Mouse (Mus musculus): Measurements from ENCODE around the gene Sfta2. TPM values are rescaled to one million over a fixed set of nuclear protein-coding genes. Genes with fewer than 3 reads are reported as not detected.

Sfta2 gene
- polyA plus RNA-seq, 1 experiment from 2014 or later, result 25.2 TPM

GRCm38 (mm10) chr17:35689936-35690645 lies 88.7 kb downstream of the Sfta2 start:
- H3K9ac ChIP-seq (replicated peaks; ENCODE audit: low read depth, low read length), result no peak overlapping the region
- no peaks in the 10 kb centered on the region for H3K27me3 ChIP-seq (ENCODE audit: control insufficient read depth, insufficient read depth, low read length)
- H3K4me1 ChIP-seq (ENCODE audit: control insufficient read depth, insufficient read depth, low read length), result no peaks in the 10 kb centered on the region
- H3K9me3 ChIP-seq (ENCODE audit: control insufficient read depth, low read depth, low read length), result no peaks in the 10 kb centered on the region
- peaks cover 87% of the 10 kb centered on the region for H3K36me3 ChIP-seq (ENCODE audit: control insufficient read depth, insufficient read depth, low read length)
- WGBS, result 87% methylated on average over 18 of the region's 18 CpGs
- no peak for ATAC-seq (ENCODE audit: insufficient number of reproducible peaks, insufficient read depth, low FRiP score, low read depth)
- H3K4me3 ChIP-seq (ENCODE audit: low read depth, low read length), result no peak overlapping the region
- H3K27ac ChIP-seq (ENCODE audit: low read length), result no peak overlapping the region
- no peak overlapping the region for H3K4me2 ChIP-seq (replicated peaks; ENCODE audit: low read depth, low read length)

- H3K4me1 ChIP-seq (ENCODE audit: control insufficient read depth, insufficient read depth, low read length), result peaks cover 3% of the 10 kb centered on the region; the same call in 1 of the 2 replicates
- H3K27me3 ChIP-seq (ENCODE audit: control insufficient read depth, insufficient read depth, low read length), result no peaks in the 10 kb centered on the region
- no peak overlapping the region for H3K4me2 ChIP-seq (replicated peaks; ENCODE audit: low read depth, low read length)
- H3K4me3 ChIP-seq (ENCODE audit: low read depth, low read length), result no peak overlapping the region
- H3K36me3 ChIP-seq (ENCODE audit: control insufficient read depth, insufficient read depth, low read length), result peaks cover 70% of the 10 kb centered on the region
- ATAC-seq (ENCODE audit: insufficient number of reproducible peaks, insufficient read depth, low FRiP score, low read depth), result no peak
- no peak overlapping the region for H3K9ac ChIP-seq (replicated peaks; ENCODE audit: low read depth, low read length)
- H3K9me3 ChIP-seq (ENCODE audit: control insufficient read depth, low read depth, low read length), result no peaks in the 10 kb centered on the region
- H3K27ac ChIP-seq (ENCODE audit: low read length), result no peak overlapping the region
- 84% methylated on average over 4 of the region's 4 CpGs for WGBS
Observed at GRCm38 (mm10) chr17:35691811-35692210, 90.5 kb downstream of the Sfta2 start.

- 78% methylated on average over 4 of the region's 4 CpGs for WGBS
- H3K27me3 ChIP-seq (ENCODE audit: control insufficient read depth, insufficient read depth, low read length), result no peaks in the 10 kb centered on the region
- H3K4me3 ChIP-seq (ENCODE audit: low read depth, low read length), result no peak overlapping the region
- ATAC-seq (ENCODE audit: insufficient number of reproducible peaks, insufficient read depth, low FRiP score, low read depth), result no peak
- no peak overlapping the region for H3K27ac ChIP-seq (ENCODE audit: low read length)
- peaks cover 64% of the 10 kb centered on the region for H3K36me3 ChIP-seq (ENCODE audit: control insufficient read depth, insufficient read depth, low read length)
- H3K9ac ChIP-seq (replicated peaks; ENCODE audit: low read depth, low read length), result no peak overlapping the region
- H3K9me3 ChIP-seq (ENCODE audit: control insufficient read depth, low read depth, low read length), result no peaks in the 10 kb centered on the region
- peaks cover 9% of the 10 kb centered on the region for H3K4me1 ChIP-seq (ENCODE audit: control insufficient read depth, insufficient read depth, low read length)
- no peak overlapping the region for H3K4me2 ChIP-seq (replicated peaks; ENCODE audit: low read depth, low read length)
Observed at GRCm38 (mm10) chr17:35692368-35692767, 91.0 kb downstream of the Sfta2 start.

- Histone ChIP-seq H3K9me3 (ENCODE audit: control insufficient read depth, low read depth, low read length) (no peaks in the 10 kb centered on the region), H3K9ac (replicated peaks; ENCODE audit: low read depth, low read length) (no peak overlapping the region), H3K4me2 (replicated peaks; ENCODE audit: low read depth, low read length) (no peak overlapping the region), H3K27me3 (ENCODE audit: control insufficient read depth, insufficient read depth, low read length) (no peaks in the 10 kb centered on the region), H3K36me3 (ENCODE audit: control insufficient read depth, insufficient read depth, low read length) (peaks cover 49% of the 10 kb centered on the region), H3K4me3 (ENCODE audit: low read depth, low read length) (no peak overlapping the region), H3K4me1 (ENCODE audit: control insufficient read depth, insufficient read depth, low read length) (peaks cover 22% of the 10 kb centered on the region), H3K27ac (ENCODE audit: low read length) (no peak overlapping the region)
- ATAC-seq (ENCODE audit: insufficient number of reproducible peaks, insufficient read depth, low FRiP score, low read depth), result no peak
- WGBS, result 87% methylated on average over 5 of the region's 5 CpGs
Observed at GRCm38 (mm10) chr17:35693906-35694305, 92.6 kb downstream of the Sfta2 start.

GRCm38 (mm10) chr17:35695289-35695688 lies 93.9 kb downstream of the Sfta2 start:
- Histone ChIP-seq H3K4me2 (replicated peaks; ENCODE audit: low read depth, low read length) (no peak overlapping the region), H3K9me3 (ENCODE audit: control insufficient read depth, low read depth, low read length) (no peaks in the 10 kb centered on the region), H3K27ac (ENCODE audit: low read length) (no peak overlapping the region), H3K4me3 (ENCODE audit: low read depth, low read length) (no peak overlapping the region), H3K4me1 (ENCODE audit: control insufficient read depth, insufficient read depth, low read length) (peaks cover 29% of the 10 kb centered on the region), H3K36me3 (ENCODE audit: control insufficient read depth, insufficient read depth, low read length) (peaks cover 35% of the 10 kb centered on the region), H3K9ac (replicated peaks; ENCODE audit: low read depth, low read length) (no peak overlapping the region), H3K27me3 (ENCODE audit: control insufficient read depth, insufficient read depth, low read length) (no peaks in the 10 kb centered on the region)
- ATAC-seq (ENCODE audit: insufficient number of reproducible peaks, insufficient read depth, low FRiP score, low read depth), result no peak
- 90% methylated on average over 2 of the region's 2 CpGs for WGBS

GRCm38 (mm10) chr17:35696691-35697090 lies 95.3 kb downstream of the Sfta2 start:
- H3K4me2 ChIP-seq (replicated peaks; ENCODE audit: low read depth, low read length), result peak overlapping the region; percentile 79
- 0 out of 2 replicates have a peak overlapping the region, but pooled peaks have one; percentile 10 for H3K27ac ChIP-seq (ENCODE audit: low read length)
- peaks cover 29% of the 10 kb centered on the region for H3K4me1 ChIP-seq (ENCODE audit: control insufficient read depth, insufficient read depth, low read length)
- H3K27me3 ChIP-seq (ENCODE audit: control insufficient read depth, insufficient read depth, low read length), result no peaks in the 10 kb centered on the region
- peak overlapping the region; percentile 33; the same call in 1 of the 2 replicates for H3K4me3 ChIP-seq (ENCODE audit: low read depth, low read length)
- H3K9ac ChIP-seq (replicated peaks; ENCODE audit: low read depth, low read length), result no peak overlapping the region
- no peaks in the 10 kb centered on the region for H3K9me3 ChIP-seq (ENCODE audit: control insufficient read depth, low read depth, low read length)
- whole genome bisulfite sequencing, result 28% methylated on average over 6 of the region's 6 CpGs
- ATAC-seq (ENCODE audit: insufficient number of reproducible peaks, insufficient read depth, low FRiP score, low read depth), result no peak
- H3K36me3 ChIP-seq (ENCODE audit: control insufficient read depth, insufficient read depth, low read length), result peaks cover 22% of the 10 kb centered on the region

- Histone ChIP-seq H3K9me3 (ENCODE audit: control insufficient read depth, low read depth, low read length) (no peaks in the 10 kb centered on the region), H3K4me1 (ENCODE audit: control insufficient read depth, insufficient read depth, low read length) (peaks cover 31% of the 10 kb centered on the region), H3K36me3 (ENCODE audit: control insufficient read depth, insufficient read depth, low read length) (peaks cover 15% of the 10 kb centered on the region), H3K4me3 (ENCODE audit: low read depth, low read length) (peak overlapping the region; percentile 33), H3K9ac (replicated peaks; ENCODE audit: low read depth, low read length) (peak overlapping the region; percentile 61), H3K27ac (ENCODE audit: low read length) (peak overlapping the region; percentile 90), H3K4me2 (replicated peaks; ENCODE audit: low read depth, low read length) (peak overlapping the region; percentile 79), H3K27me3 (ENCODE audit: control insufficient read depth, insufficient read depth, low read length) (no peaks in the 10 kb centered on the region)
- WGBS, result 28% methylated on average over 1 of the region's 1 CpGs
- no peak for ATAC-seq (ENCODE audit: insufficient number of reproducible peaks, insufficient read depth, low FRiP score, low read depth)
Observed at GRCm38 (mm10) chr17:35697429-35697758, 96.0 kb downstream of the Sfta2 start.

- no peaks in the 10 kb centered on the region for H3K9me3 ChIP-seq (ENCODE audit: control insufficient read depth, low read depth, low read length)
- peaks cover 10% of the 10 kb centered on the region for H3K36me3 ChIP-seq (ENCODE audit: control insufficient read depth, insufficient read depth, low read length)
- peak; percentile 50 for ATAC-seq (ENCODE audit: insufficient number of reproducible peaks, insufficient read depth, low FRiP score, low read depth)
- peak overlapping the region; percentile 79 for H3K4me2 ChIP-seq (replicated peaks; ENCODE audit: low read depth, low read length)
- peaks cover 36% of the 10 kb centered on the region for H3K4me1 ChIP-seq (ENCODE audit: control insufficient read depth, insufficient read depth, low read length)
- H3K27ac ChIP-seq (ENCODE audit: low read length), result peak overlapping the region; percentile 90
- H3K9ac ChIP-seq (replicated peaks; ENCODE audit: low read depth, low read length), result peak overlapping the region; percentile 61
- peak overlapping the region; percentile 33 for H3K4me3 ChIP-seq (ENCODE audit: low read depth, low read length)
- 3% methylated on average over 16 of the region's 16 CpGs for WGBS
- no peaks in the 10 kb centered on the region for H3K27me3 ChIP-seq (ENCODE audit: control insufficient read depth, insufficient read depth, low read length)
Observed at GRCm38 (mm10) chr17:35697759-35698500, 96.6 kb downstream of the Sfta2 start.
